Mouse (Mus musculus): Measurements from ENCODE around the gene Lect2. TPM values are rescaled to one million over a fixed set of nuclear protein-coding genes. Genes with fewer than 3 reads are reported as not detected.

The Lect2 gene
- under 1 TPM in 1 of 2 experiments, not detected in 1; 0.39 TPM for polyA plus RNA-seq (2017; shearing (Covaris generic))

DNA sequence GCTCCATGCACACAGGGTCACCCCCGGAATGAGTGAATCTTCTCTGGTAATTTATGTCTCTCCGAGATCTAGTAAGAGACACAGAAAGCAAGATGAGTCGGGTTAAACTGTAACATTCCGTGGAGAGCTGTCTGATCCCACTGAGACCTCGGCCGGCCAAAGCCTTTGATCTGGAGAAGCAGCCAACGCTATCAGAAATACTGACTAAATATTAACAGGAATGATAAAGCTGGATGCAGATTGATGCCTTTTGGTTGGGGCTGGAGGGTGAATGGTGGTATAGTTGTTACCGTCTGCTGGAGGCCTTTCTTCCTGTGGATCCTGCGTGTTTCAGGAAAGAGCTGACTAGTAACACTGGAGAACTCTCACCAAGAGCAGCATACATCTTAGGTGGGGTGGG is at the start of gene Lect2:
Lect2 (minus strand) TSS at position 102 of the 400 bp plus-strand sequence.

DNA sequence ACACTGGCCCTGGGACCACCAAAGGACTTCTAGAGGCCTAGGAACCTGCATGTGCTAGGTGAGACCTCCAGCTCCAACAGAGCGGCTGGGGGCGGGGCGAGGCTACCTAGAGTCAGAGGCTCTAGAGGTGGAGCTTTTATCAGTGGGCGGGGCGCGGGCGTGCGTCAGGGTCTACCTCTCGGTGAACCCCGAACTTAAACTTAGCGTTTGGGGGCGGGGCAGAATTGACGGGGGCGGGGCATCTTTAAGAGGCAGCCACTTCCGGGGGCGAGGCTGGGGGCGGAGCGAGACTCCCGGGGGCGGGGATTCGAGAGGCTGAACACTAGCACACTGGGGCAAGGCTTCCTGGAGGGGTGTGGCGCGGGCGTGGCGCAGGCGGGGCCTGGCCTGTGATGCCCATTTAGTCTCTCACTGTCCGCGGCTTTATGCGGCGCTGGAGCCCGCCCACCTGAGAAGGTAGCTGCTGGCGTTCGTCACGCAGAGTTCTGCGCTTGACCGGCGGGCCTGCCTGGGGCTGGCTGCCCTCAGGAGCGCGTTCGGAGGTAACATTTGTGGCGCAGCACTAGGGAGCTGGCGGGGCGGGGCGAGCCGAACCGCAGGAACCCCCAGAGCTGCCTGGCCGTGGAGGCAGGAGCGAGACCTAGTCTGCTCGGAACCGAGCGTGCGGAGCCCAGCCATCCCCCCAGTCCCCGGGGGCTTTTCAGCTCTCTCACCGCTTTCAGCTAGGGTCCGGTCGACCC is 26.1 kb downstream of the Lect2 start, which contains the start of gene Fbxl21:
Fbxl21 (plus strand) TSS at position 392 of the 740 bp plus-strand sequence.

Other genes with a start within 250 kb of the Lect2 start
- gene Gm3045, start 121.9 kb downstream of the Lect2 start, polyA plus RNA-seq (2017; shearing (Covaris generic)), result under 1 TPM; 0.15 to 0.23 TPM
- gene Slc25a48, start 110.1 kb downstream of the Lect2 start, polyA plus RNA-seq (2017; shearing (Covaris generic)), result under 1 TPM; 0.06 to 0.11 TPM
- gene Il9, start 66.3 kb downstream of the Lect2 start, polyA plus RNA-seq (2017; shearing (Covaris generic)), result not detected
- 1 to 10 TPM in 1 of 2 experiments, under 1 TPM in 1; 0.86 to 2.2 TPM for gene Fbxl21, start 26.0 kb downstream of the Lect2 start, polyA plus RNA-seq (2017; shearing (Covaris generic))
- under 1 TPM; 0.17 to 0.45 TPM for gene Tgfbi, start 61.0 kb upstream of the Lect2 start, polyA plus RNA-seq (2017; shearing (Covaris generic))
- gene Smad5, start 154.5 kb upstream of the Lect2 start, polyA plus RNA-seq (2017; shearing (Covaris generic)), result 10 to 100 TPM; 14.7 to 21.0 TPM
- gene Gm45623, start 205.3 kb upstream of the Lect2 start, polyA plus RNA-seq (2017; shearing (Covaris generic)), result under 1 TPM in 1 of 2 experiments, not detected in 1; 0.51 TPM